Mouse (Mus musculus): ENCODE data around the gene Spata5. TPM values are rescaled to one million over a fixed set of nuclear protein-coding genes. Genes with fewer than 3 reads are reported as not detected.
A peak's percentile ranks its signal among the peaks of the same experiment; 100 is the strongest.

The Spata5 gene
- total and polyA plus RNA-seq, 2 experiments from 2014 or later: 11.1 to 18.7 TPM

DNA sequence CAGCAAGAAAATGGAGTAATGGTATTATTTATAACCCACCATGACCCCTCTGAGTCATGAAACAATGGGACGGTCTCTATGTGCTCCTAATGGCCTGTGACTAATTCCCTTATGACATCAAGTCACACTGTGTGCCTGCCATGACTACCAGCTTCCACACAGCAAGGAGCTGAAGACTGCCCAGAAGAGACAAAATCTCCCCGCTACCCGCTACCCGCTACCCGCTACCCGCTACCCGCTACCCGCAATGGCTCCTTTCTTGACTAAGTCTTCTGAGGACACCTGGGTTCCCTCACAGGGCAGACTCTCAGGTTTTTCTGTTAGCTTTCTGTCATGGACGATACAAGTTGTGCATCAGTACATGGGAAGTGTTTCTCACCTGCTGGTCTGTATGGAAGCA, 182.7 kb downstream of the Spata5 start:
- TF ChIP-seq EP300 (IDR thresholded peaks at IDR 0.05; ENCODE audit: low read depth) (no peak), CTCF (IDR thresholded peaks at IDR 0.05; ENCODE audit: low read depth) (no peak)
- H3K27ac ChIP-seq (ENCODE audit: low read depth): no peak overlapping the region
- no peak overlapping the region for H3K4me2 ChIP-seq (ENCODE audit: low read depth, low read length)
- ATAC-seq (ENCODE audit: insufficient read depth, low read depth): no peak
- H3K27me3 ChIP-seq (ENCODE audit: control insufficient read depth, insufficient read depth, low read length): no peaks in the 10 kb centered on the region
- H3K9ac ChIP-seq (replicated peaks; ENCODE audit: low read depth, low read length): no peak overlapping the region
- no peak for DNase-seq (ENCODE audit: low spot score)
- WGBS: 93% methylated on average over 9 of the region's 9 CpGs
- H3K4me3 ChIP-seq (ENCODE audit: low read depth, low read length): no peak overlapping the region
- no peaks in the 10 kb centered on the region for H3K9me3 ChIP-seq (replicated peaks; ENCODE audit: control insufficient read depth, low read length)
- no peaks in the 10 kb centered on the region for H3K36me3 ChIP-seq (replicated peaks; ENCODE audit: control insufficient read depth, insufficient read depth, low read length)
- no peaks in the 10 kb centered on the region for H3K4me1 ChIP-seq (ENCODE audit: control insufficient read depth, insufficient read depth)

DNA sequence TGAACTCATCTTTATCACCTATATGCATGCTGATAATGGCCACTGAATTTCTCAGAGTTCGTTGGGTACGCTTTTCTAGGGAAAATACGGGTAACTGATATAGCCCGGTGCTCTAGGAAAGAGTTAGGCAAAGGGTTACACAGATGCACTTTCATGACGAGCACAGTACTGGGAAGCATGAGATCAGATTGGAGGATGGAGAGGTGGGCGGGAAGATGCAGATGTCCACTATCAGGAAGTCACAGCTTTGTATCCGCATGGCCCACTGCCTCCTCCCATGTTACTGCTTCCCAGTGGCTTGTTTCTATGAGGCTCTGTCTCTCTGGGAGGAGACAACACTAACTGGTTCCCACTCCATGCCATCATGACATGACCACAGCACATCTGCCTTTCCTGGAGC, 183.2 kb downstream of the Spata5 start:
- no peak overlapping the region for H3K4me3 ChIP-seq (ENCODE audit: low read depth, low read length)
- no peak for DNase-seq (ENCODE audit: low spot score)
- no peak for ATAC-seq (ENCODE audit: insufficient read depth, low read depth)
- H3K9ac ChIP-seq (replicated peaks; ENCODE audit: low read depth, low read length): no peak overlapping the region
- no peaks in the 10 kb centered on the region for H3K9me3 ChIP-seq (replicated peaks; ENCODE audit: control insufficient read depth, low read length)
- H3K36me3 ChIP-seq (replicated peaks; ENCODE audit: control insufficient read depth, insufficient read depth, low read length): no peaks in the 10 kb centered on the region
- no peak overlapping the region for H3K27ac ChIP-seq (ENCODE audit: low read depth)
- WGBS: 75% methylated on average over 7 of the region's 7 CpGs
- no peaks in the 10 kb centered on the region for H3K27me3 ChIP-seq (ENCODE audit: control insufficient read depth, insufficient read depth, low read length)
- no peak overlapping the region for H3K4me2 ChIP-seq (ENCODE audit: low read depth, low read length)
- no peaks in the 10 kb centered on the region for H3K4me1 ChIP-seq (ENCODE audit: control insufficient read depth, insufficient read depth)
- no peak for TF ChIP-seq EP300 (IDR thresholded peaks at IDR 0.05; ENCODE audit: low read depth)
- no peak for TF ChIP-seq CTCF (IDR thresholded peaks at IDR 0.05; ENCODE audit: low read depth)

DNA sequence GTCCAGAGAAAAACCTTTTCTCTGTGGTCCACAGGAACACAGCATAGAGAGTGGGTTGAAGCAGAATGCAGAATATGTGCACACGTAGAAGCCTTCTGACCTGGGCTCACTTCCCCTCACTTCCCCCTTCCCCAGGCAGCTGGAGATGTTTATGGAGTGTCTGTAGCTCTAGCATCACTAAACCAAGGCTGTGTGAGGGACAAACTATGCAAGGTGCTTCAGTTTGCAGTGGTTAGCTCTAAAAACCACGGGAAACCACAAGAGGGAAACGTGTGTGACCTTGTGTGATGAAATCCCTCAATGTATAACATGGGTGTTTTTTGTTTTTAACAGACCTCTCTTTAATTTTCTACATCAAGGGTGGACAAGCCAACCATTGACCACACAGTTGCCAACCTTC, 183.8 kb downstream of the Spata5 start:
- no peak overlapping the region for H3K4me3 ChIP-seq (ENCODE audit: low read depth, low read length)
- H3K36me3 ChIP-seq (replicated peaks; ENCODE audit: control insufficient read depth, insufficient read depth, low read length): no peaks in the 10 kb centered on the region
- no peak for DNase-seq (ENCODE audit: low spot score)
- TF ChIP-seq CTCF (IDR thresholded peaks at IDR 0.05; ENCODE audit: low read depth) (no peak), EP300 (IDR thresholded peaks at IDR 0.05; ENCODE audit: low read depth) (no peak)
- no peak for ATAC-seq (ENCODE audit: insufficient read depth, low read depth)
- no peaks in the 10 kb centered on the region for H3K9me3 ChIP-seq (replicated peaks; ENCODE audit: control insufficient read depth, low read length)
- H3K27me3 ChIP-seq (ENCODE audit: control insufficient read depth, insufficient read depth, low read length): no peaks in the 10 kb centered on the region
- no peak overlapping the region for H3K4me2 ChIP-seq (ENCODE audit: low read depth, low read length)
- 73% methylated on average over 3 of the region's 3 CpGs for WGBS
- H3K4me1 ChIP-seq (ENCODE audit: control insufficient read depth, insufficient read depth): no peaks in the 10 kb centered on the region
- H3K9ac ChIP-seq (replicated peaks; ENCODE audit: low read depth, low read length): no peak overlapping the region
- no peak overlapping the region for H3K27ac ChIP-seq (ENCODE audit: low read depth)

- H3K9ac ChIP-seq (replicated peaks; ENCODE audit: low read depth, low read length): no peak overlapping the region
- H3K36me3 ChIP-seq (replicated peaks; ENCODE audit: control insufficient read depth, insufficient read depth, low read length): no peaks in the 10 kb centered on the region
- peak overlapping the region; percentile 61 for H3K27ac ChIP-seq (ENCODE audit: low read depth)
- H3K4me2 ChIP-seq (ENCODE audit: low read depth, low read length): no peak overlapping the region
- H3K4me1 ChIP-seq (ENCODE audit: control insufficient read depth, insufficient read depth): no peaks in the 10 kb centered on the region
- 0 out of 2 replicates have a peak, but pooled peaks cover 8% of the 10 kb centered on the region for H3K9me3 ChIP-seq (replicated peaks; ENCODE audit: control insufficient read depth, low read length)
- 53% methylated on average over 13 of the region's 13 CpGs for WGBS
- no peaks in the 10 kb centered on the region for H3K27me3 ChIP-seq (ENCODE audit: control insufficient read depth, insufficient read depth, low read length)
- ATAC-seq (ENCODE audit: insufficient read depth, low read depth) (peak; percentile 33; the same call in 1 of the 2 replicates), DNase-seq (ENCODE audit: low spot score) (no peak)
- TF ChIP-seq EP300 (IDR thresholded peaks at IDR 0.05; ENCODE audit: low read depth): no peak
- TF ChIP-seq CTCF (IDR thresholded peaks at IDR 0.05; ENCODE audit: low read depth): no peak
- no peak overlapping the region for H3K4me3 ChIP-seq (ENCODE audit: low read depth, low read length)
Measured at GRCm38 (mm10) chr3:37604976-37605875, 185.5 kb downstream of the Spata5 start.

DNA sequence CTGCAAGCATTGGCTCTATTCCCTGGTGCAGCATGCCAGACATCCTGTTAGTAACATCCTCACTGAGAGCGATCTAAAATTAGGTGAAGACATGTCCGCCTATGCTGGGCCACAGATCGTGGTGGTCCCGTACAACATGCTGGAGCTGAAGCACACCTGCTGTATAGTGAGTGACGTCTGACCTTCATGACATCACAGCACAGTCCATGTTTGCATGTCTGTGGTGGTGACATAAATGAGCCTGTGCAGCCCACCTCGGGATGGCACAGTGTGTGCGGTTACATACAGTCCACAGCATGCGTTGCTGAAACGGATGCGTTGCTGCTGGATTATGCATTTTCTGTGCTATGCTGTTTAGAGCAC, 186.2 kb downstream of the Spata5 start:
- peak; percentile 17; the same call in 1 of the 2 replicates for ATAC-seq (ENCODE audit: insufficient read depth, low read depth)
- 0 out of 2 replicates have a peak overlapping the region, but pooled peaks have one; percentile 15 for H3K27ac ChIP-seq (ENCODE audit: low read depth)
- H3K4me3 ChIP-seq (ENCODE audit: low read depth, low read length): no peak overlapping the region
- DNase-seq (ENCODE audit: low spot score): peak; percentile 31
- H3K9ac ChIP-seq (replicated peaks; ENCODE audit: low read depth, low read length): no peak overlapping the region
- no peaks in the 10 kb centered on the region for H3K4me1 ChIP-seq (ENCODE audit: control insufficient read depth, insufficient read depth)
- WGBS: 50% methylated on average over 10 of the region's 10 CpGs
- H3K4me2 ChIP-seq (ENCODE audit: low read depth, low read length): no peak overlapping the region
- 0 out of 2 replicates have a peak, but pooled peaks cover 8% of the 10 kb centered on the region for H3K9me3 ChIP-seq (replicated peaks; ENCODE audit: control insufficient read depth, low read length)
- TF ChIP-seq CTCF (IDR thresholded peaks at IDR 0.05; ENCODE audit: low read depth): no peak
- no peak for TF ChIP-seq EP300 (IDR thresholded peaks at IDR 0.05; ENCODE audit: low read depth)
- H3K27me3 ChIP-seq (ENCODE audit: control insufficient read depth, insufficient read depth, low read length): no peaks in the 10 kb centered on the region
- no peaks in the 10 kb centered on the region for H3K36me3 ChIP-seq (replicated peaks; ENCODE audit: control insufficient read depth, insufficient read depth, low read length)

Measured in heart, postnatal 0 days (tissue).